Mouse (Mus musculus): ENCODE measurements around the gene Bahcc1.
A peak's percentile ranks its signal among the peaks of the same experiment; 100 is the strongest.

Gene Bahcc1

GRCm38 (mm10) chr11:120296305-120297144, 63.8 kb downstream of the Bahcc1 start:
- no peak for DNase-seq (ENCODE audit: low spot score in 2 of 2)

- no peak for DNase-seq (ENCODE audit: low spot score in 2 of 2)
Measured at GRCm38 (mm10) chr11:120297767-120298166, 65.0 kb downstream of the Bahcc1 start.

GRCm38 (mm10) chr11:120298441-120299141, 65.8 kb downstream of the Bahcc1 start:
- DNase-seq (ENCODE audit: low spot score in 2 of 2), result no peak

DNA sequence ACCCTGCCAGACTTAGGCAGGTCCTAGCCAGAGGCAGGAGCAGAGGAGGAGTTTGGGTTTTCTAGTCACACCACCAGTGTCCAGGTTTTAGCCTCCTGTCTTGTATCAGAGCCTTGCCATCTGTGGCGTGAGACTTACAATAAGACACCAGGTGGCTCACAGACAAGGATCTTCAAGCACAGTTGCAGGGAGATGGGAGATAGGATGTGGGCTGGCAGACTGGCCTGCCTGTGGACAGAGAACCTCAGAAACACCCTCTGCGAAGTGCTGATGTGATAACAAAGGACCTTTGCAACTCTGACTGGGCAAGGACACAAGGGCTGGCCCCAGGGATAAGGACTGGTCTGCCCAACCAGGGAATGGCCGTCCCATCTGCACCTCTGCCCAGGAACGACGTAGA, 66.7 kb downstream of the Bahcc1 start:
- DNase-seq (ENCODE audit: low spot score in 2 of 2), result no peak

- DNase-seq (ENCODE audit: low spot score in 2 of 2), result no peak
Measured at GRCm38 (mm10) chr11:120303119-120303518, 70.4 kb downstream of the Bahcc1 start.

DNA sequence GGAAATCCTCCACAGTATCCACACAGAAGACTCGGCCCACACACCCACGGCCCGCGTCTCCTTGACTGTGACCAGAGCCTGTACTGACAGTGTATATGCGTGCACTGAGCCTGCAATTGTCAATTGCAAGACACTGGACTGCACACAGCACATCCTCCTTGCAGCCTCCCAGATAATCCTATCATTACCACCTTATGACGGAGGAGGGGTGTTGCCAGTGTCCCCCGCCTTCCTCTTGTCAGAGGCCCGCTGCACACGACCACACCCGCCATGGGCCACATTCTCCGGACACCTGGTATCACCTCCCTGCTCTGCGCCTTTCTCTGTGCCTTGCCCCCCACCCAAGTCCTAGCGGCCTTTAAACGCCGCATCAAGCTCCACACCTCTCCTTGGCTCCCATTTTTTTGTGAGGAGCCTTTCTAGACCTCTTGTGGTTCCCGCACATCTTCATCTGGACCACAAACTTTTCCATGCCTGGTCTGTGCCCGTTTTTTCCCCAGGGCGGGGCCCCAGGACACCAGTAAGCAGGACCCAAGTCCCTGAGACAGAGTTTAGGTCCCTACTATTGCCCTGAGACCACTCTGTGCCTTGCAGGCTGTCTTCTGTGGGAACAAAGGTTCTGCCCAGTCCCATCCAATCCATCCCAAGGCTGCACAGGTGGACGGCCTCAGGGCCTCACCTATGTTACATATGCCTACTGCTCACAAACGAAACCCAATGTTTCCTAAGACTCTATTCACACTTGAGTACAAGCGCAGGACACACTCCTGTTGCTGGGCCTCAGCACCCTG, 71.0 kb downstream of the Bahcc1 start:
- DNase-seq (ENCODE audit: low spot score in 2 of 2), result no peak

GRCm38 (mm10) chr11:120304350-120304694, 71.6 kb downstream of the Bahcc1 start:
- no peak for DNase-seq (ENCODE audit: low spot score in 2 of 2)

GRCm38 (mm10) chr11:120304886-120305534, 72.3 kb downstream of the Bahcc1 start:
- DNase-seq (ENCODE audit: low spot score in 2 of 2), result peak; percentile 69 to 71

DNA sequence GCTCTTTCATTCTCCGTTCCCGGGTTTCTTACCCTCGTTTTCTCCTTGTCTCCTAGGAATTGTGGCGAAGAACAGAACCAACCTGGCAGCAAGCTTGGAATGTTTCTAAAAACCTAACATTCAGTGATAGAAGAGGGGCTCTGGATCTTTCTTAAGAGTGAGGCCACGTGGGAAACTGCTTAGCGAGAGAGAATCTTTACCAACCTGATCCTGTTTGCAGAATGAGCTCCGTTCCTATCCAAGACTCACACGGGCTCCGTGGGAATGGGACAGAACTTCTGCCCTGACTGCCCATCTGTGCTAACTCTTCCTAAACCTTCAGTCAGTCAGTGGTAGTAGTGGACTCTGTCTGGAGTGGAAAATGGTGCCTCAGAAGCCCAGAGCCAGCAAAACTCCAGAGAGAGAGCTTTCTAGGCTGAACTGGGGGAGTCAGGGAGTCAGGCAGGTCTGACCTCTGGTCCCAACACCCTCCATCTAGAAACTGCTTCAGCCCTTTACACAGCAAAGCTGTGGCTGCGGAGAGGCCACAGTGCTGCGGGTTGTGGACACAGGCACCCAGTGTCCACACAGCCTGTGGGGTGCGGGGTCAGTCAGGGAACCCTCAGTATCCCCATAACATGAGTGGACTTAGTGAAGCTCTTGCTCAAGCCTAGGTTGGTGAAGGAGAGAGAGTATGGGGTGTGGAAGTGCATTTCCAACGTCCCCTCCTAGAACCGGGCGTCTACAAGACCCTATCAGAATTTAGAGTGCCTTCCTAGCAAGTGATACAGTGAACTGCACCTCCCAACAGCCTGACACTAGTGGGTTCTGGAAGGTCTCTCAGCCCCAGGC, 73.0 kb downstream of the Bahcc1 start:
- DNase-seq (ENCODE audit: low spot score in 2 of 2), result no peak

- peak in 1 of 2 experiments; percentile 6 for DNase-seq (ENCODE audit: low spot score in 2 of 2)
Measured at GRCm38 (mm10) chr11:120306366-120307131, 73.8 kb downstream of the Bahcc1 start.

DNA sequence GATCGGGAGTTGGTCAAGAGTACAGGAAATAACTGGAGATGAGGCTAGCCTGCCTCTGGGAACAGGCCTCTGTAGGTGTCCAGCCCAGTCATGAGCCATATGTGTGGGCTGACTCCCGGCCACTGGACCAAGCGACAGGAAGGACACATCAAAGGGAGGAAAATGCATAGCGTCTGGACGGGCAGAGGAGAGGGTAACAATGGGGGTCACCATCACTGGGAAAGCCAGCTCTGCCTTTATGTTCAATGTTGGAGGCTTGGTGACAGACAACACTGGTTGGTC, 74.3 kb downstream of the Bahcc1 start:
- DNase-seq (ENCODE audit: low spot score in 2 of 2), result no peak

- peak; percentile 87 to 97 for DNase-seq (ENCODE audit: low spot score in 2 of 2)
Measured at GRCm38 (mm10) chr11:120307566-120308430, 75.1 kb downstream of the Bahcc1 start.

DNA sequence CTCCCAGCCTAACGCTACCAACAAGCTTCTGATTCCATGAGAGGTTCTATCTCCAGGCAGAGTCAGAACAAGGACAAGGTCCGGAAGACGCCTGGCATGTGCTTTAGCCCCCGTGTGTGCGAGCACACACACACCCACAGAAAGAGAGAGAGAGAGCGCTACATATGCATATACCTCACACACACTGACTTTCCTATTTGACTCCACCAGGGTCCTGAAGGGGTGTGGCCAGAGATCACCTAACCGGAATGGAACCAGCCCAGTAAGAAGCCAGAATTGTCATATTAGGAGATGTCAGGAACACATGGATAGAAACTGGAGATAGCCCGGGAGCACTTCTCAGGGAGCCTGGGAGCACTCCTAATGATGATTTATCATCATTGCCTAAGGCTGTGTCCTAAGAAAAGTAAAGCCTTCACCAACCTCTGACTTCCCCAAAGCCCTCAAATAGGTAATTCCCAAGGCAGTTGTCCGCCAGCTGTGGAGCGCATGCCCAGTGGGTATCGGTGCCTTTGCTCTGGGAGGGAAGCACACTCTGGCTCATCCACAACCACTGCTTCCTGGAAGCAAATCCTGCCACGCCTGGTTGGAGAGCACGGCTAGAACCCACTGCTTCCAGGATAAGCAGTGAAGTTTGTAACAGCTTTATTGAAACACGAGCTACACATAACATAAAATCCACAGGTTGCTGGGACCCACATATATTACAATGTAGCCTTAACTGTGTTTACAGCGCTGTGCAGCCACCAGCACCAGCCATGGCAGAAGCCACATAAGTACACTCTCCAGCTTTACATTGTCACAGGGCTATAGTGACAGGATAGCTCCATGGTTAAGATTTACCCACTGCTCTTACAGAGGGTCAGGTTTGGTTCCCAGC, 75.9 kb downstream of the Bahcc1 start:
- peak in 1 of 2 experiments; percentile 3 for DNase-seq (ENCODE audit: low spot score in 2 of 2)

- peak; percentile 89 to 93 for DNase-seq (ENCODE audit: low spot score in 2 of 2)
Measured at GRCm38 (mm10) chr11:120310813-120311312, 78.1 kb downstream of the Bahcc1 start.

GRCm38 (mm10) chr11:120311561-120311960, 78.8 kb downstream of the Bahcc1 start:
- DNase-seq (ENCODE audit: low spot score in 2 of 2), result peak in 1 of 2 experiments; percentile 7

- no peak for DNase-seq (ENCODE audit: low spot score in 2 of 2)
Measured at GRCm38 (mm10) chr11:120312069-120312468, 79.3 kb downstream of the Bahcc1 start.

- no peak for DNase-seq (ENCODE audit: low spot score in 2 of 2)
Measured at GRCm38 (mm10) chr11:120313906-120314685, 81.3 kb downstream of the Bahcc1 start.
